9 mouse cellular contexts compared by ENCODE assay signal in the genomic region with DNA sequence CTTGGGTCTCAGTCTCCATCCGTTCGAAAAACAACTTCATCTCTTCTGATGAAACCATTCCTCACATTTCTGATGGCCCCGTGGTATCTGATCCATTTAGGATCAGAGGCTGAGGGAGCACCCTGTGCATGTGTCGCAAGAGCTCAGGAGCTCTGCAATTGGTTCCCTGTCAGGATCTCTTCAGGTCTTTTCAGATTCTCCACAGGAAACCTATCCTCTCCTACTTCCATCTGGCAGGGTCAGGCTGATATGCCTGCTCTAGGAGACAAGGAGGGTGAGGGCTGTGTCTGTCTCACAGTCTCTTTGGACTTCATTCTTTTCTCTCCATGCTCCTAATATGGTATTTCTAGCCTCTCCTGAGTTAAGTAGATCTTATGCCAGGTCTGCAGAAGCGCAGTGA. TPM values are rescaled to one million over a fixed set of nuclear protein-coding genes. Genes with fewer than 3 reads are reported as not detected.
DNase-seq lines count a peak whose midpoint lies in the region; ATAC-seq and TF ChIP-seq lines count a peak whose summit lies in the region.
"Had no signal": no experiment of that assay in that cellular context is flagged by ENCODE, and none has a peak within 500 bp of the region (broad histone marks: within the 10 kb centered on the region; RNA-seq: fewer than 3 reads in every experiment).

No protein-coding gene starts in this region.

- no peaks in the 10 kb centered on the region for H3K36me3 ChIP-seq in hindbrain, embryonic 10.5 days
- H3K36me3 ChIP-seq in hindbrain, embryonic 11.5 days (ENCODE audit: control insufficient read depth, insufficient read depth, low read length) = no peaks in the 10 kb centered on the region
- no peaks in the 10 kb centered on the region for H3K36me3 ChIP-seq in spleen, adult 2 months (ENCODE audit: control insufficient read depth, insufficient read depth, low read length)
- H3K36me3 ChIP-seq in intestine, embryonic 15.5 days = no peaks in the 10 kb centered on the region
- H3K36me3 ChIP-seq: midbrain, embryonic 12.5 days had no signal

- peaks cover 49% of the 10 kb centered on the region for H3K4me1 ChIP-seq in hindbrain, embryonic 10.5 days (replicated peaks)
- no peaks in the 10 kb centered on the region; the same call in 1 of the 2 replicates for H3K4me1 ChIP-seq in hindbrain, embryonic 11.5 days (replicated peaks; ENCODE audit: control insufficient read depth, insufficient read depth, low read length)
- peaks cover 30% of the 10 kb centered on the region for H3K4me1 ChIP-seq in spleen, adult 2 months (ENCODE audit: control insufficient read depth, insufficient read depth, insufficient read length)
- H3K4me1 ChIP-seq in intestine, embryonic 15.5 days (replicated peaks) = peaks cover 34% of the 10 kb centered on the region

- no peak overlapping the region for H3K4me3 ChIP-seq in hindbrain, embryonic 10.5 days
- no peak overlapping the region for H3K4me3 ChIP-seq in hindbrain, embryonic 11.5 days (ENCODE audit: low read depth, low read length)
- peak overlapping the region; percentile 3; the same call in 1 of the 2 replicates for H3K4me3 ChIP-seq in spleen, adult 2 months (ENCODE audit: extremely low read depth, insufficient read depth, insufficient read length)
- no peak overlapping the region for H3K4me3 ChIP-seq in intestine, embryonic 15.5 days (replicated peaks)
- H3K4me3 ChIP-seq: midbrain, embryonic 12.5 days had no signal

- H3K27me3 ChIP-seq in hindbrain, embryonic 10.5 days (ENCODE audit: insufficient read depth, poor library complexity, severe bottlenecking) = no peaks in the 10 kb centered on the region
- no peaks in the 10 kb centered on the region for H3K27me3 ChIP-seq in hindbrain, embryonic 11.5 days (ENCODE audit: control insufficient read depth, insufficient read depth, low read length)
- no peaks in the 10 kb centered on the region for H3K27me3 ChIP-seq in spleen, adult 2 months (ENCODE audit: control insufficient read depth, insufficient read depth, low read length)
- no peaks in the 10 kb centered on the region for H3K27me3 ChIP-seq in intestine, embryonic 15.5 days (replicated peaks)
- H3K27me3 ChIP-seq: midbrain, embryonic 12.5 days; Patski had no signal

- ATAC-seq in hindbrain, embryonic 11.5 days (ENCODE audit: low FRiP score) = no peak
- no peak for ATAC-seq in intestine, embryonic 15.5 days
- ATAC-seq: Patski had no signal

- H3K9me3 ChIP-seq in hindbrain, embryonic 10.5 days = no peaks in the 10 kb centered on the region
- H3K9me3 ChIP-seq in hindbrain, embryonic 11.5 days (ENCODE audit: control insufficient read depth, low read length) = no peaks in the 10 kb centered on the region
- no peaks in the 10 kb centered on the region for H3K9me3 ChIP-seq in intestine, embryonic 15.5 days
- H3K9me3 ChIP-seq: midbrain, embryonic 12.5 days had no signal

- TF ChIP-seq POLR2A in spleen, adult 2 months (IDR thresholded peaks at IDR 0.05; ENCODE audit: low read depth, low read length) = no peak

- no peak overlapping the region for H3K4me2 ChIP-seq in hindbrain, embryonic 11.5 days (replicated peaks; ENCODE audit: low read depth, low read length)
- peak overlapping the region; percentile 72; the same call in 1 of the 2 replicates for H3K4me2 ChIP-seq in intestine, embryonic 15.5 days (replicated peaks)
- H3K4me2 ChIP-seq: midbrain, embryonic 12.5 days had no signal

- TF ChIP-seq CTCF in spleen, adult 2 months (IDR thresholded peaks at IDR 0.05; ENCODE audit: extremely low read depth, insufficient read depth, insufficient read length, insufficient replicate concordance) = no peak

- peak overlapping the region; percentile 29; the same call in 1 of the 2 replicates for H3K27ac ChIP-seq in hindbrain, embryonic 10.5 days
- H3K27ac ChIP-seq in hindbrain, embryonic 11.5 days (ENCODE audit: low read depth, low read length) = no peak overlapping the region
- no peak overlapping the region; the same call in 1 of the 2 replicates for H3K27ac ChIP-seq in spleen, adult 2 months (ENCODE audit: insufficient read depth, low read length)
- H3K27ac ChIP-seq in intestine, embryonic 15.5 days = peak overlapping the region; percentile 51
- H3K27ac ChIP-seq: midbrain, embryonic 12.5 days had no signal

- no peak for DNase-seq in hindbrain, embryonic 10.5 days (ENCODE audit: low spot score)
- DNase-seq in hindbrain, embryonic 11.5 days (ENCODE audit: low spot score) = no peak
- no peak for DNase-seq in spleen, adult 2 months (ENCODE audit: low read depth in 1 of 2, low spot score in 2 of 2)
- no peak for DNase-seq in spleen, postnatal 14 days (ENCODE audit: low spot score in 2 of 2)
- no peak for DNase-seq in right cerebral cortex, postnatal 10 days (ENCODE audit: low spot score in 2 of 2)
- no peak for DNase-seq in layer of hippocampus, adult 11-12 months (ENCODE audit: low spot score)

- H3K9ac ChIP-seq in hindbrain, embryonic 11.5 days (ENCODE audit: low read depth, low read length) = no peak overlapping the region
- H3K9ac ChIP-seq in intestine, embryonic 15.5 days = no peak overlapping the region

- WGBS in hindbrain, embryonic 10.5 days = 90% methylated on average over 5 of the region's 5 CpGs
- 88% methylated on average over 5 of the region's 5 CpGs for WGBS in hindbrain, embryonic 11.5 days
- 75% methylated on average over 5 of the region's 5 CpGs for WGBS in spleen, adult 2 months
- 83% methylated on average over 5 of the region's 5 CpGs for WGBS in intestine, embryonic 15.5 days

RNA-seq across cellular contexts. Expression of a gene that starts 2.7 kb away (rescaled TPM):
- polyA plus RNA-seq in hindbrain, embryonic 10.5 days (2016; fragmentation: Nextera tagmentation; extraction: Ambion mirVana) = 10.8 and 12.8 TPM in 2 replicates
- 14.2 and 15.4 TPM in 2 replicates for polyA plus RNA-seq in hindbrain, embryonic 11.5 days (2014; fragmentation: Nextera tagmentation; extraction: Ambion mirVana)
- 7.9 and 8.8 TPM in 2 replicates for polyA plus RNA-seq in spleen, adult 2 months (2012; rRNA removed)
- 11.7 and 12.8 TPM in 2 replicates for polyA plus RNA-seq in intestine, embryonic 15.5 days (2015; fragmentation: Nextera tagmentation; extraction: Ambion mirVana)

RNA-seq across cellular contexts. Expression of a gene that starts 43.1 kb away (rescaled TPM):
- polyA plus RNA-seq in hindbrain, embryonic 10.5 days (2016; fragmentation: Nextera tagmentation; extraction: Ambion mirVana) = 16.1 and 17.7 TPM in 2 replicates
- polyA plus RNA-seq in hindbrain, embryonic 11.5 days (2014; fragmentation: Nextera tagmentation; extraction: Ambion mirVana) = 18.3 and 18.6 TPM in 2 replicates
- 53.8 and 62.0 TPM in 2 replicates for polyA plus RNA-seq in spleen, adult 2 months (2012; rRNA removed)
- polyA plus RNA-seq in intestine, embryonic 15.5 days (2015; fragmentation: Nextera tagmentation; extraction: Ambion mirVana) = 28.0 and 31.2 TPM in 2 replicates

Comparison
In these comparisons a context has a peak if more than half of its experiments do, and no peak if none do; other contexts are left out.
1. H3K27ac ChIP-seq: peak in hindbrain, embryonic 10.5 days (single experiment) and intestine, embryonic 15.5 days (single experiment); none in hindbrain, embryonic 11.5 days (single experiment) and spleen, adult 2 months (single experiment).